Mouse (Mus musculus) gastrocnemius, adult 2 months (tissue): ENCODE data around the gene Frmd8. TPM values are rescaled to one million over a fixed set of nuclear protein-coding genes. Genes with fewer than 3 reads are reported as not detected.

Experiments
- DNase-seq: peaks from one replicate; pipeline ENCODE4 v3.0.0; 2022
- H3K27ac ChIP-seq: fragments of 200-600 bp; 2 replicates; pipeline ENCODE4 v1.8.1; 2022; ENCODE audit warnings: mild to moderate bottlenecking
- H3K4me3 ChIP-seq: fragments of 200-600 bp; 2 replicates; pipeline ENCODE4 v1.8.1; 2022; ENCODE audit warnings: mild to moderate bottlenecking, moderate library complexity
- CTCF ChIP-seq: fragments of 200-600 bp; IDR thresholded peaks from 2 replicates; pipeline ENCODE4 v1.8.1; 2022; ENCODE audit warnings: antibody characterized with exemption, mild to moderate bottlenecking, moderate library complexity
- intact Hi-C: fragments of 180-260 bp; cut with DNase I; formaldehyde crosslinking; loops from one replicate; pipeline ENCODE4 v1.15.1; 2025
- total RNA-seq, 2 experiments: library from RNA; stranded (reverse); gene quantifications; 2 replicates each; pipeline ENCODE4 v1.2.3; 2021

The Frmd8 gene
- total RNA-seq, 2 experiments from 2014 or later, result 3.4 to 4.0 TPM

- intact Hi-C loops, result no loop called here
- no peak for TF ChIP-seq CTCF
- Histone ChIP-seq H3K4me3 (no peak overlapping the region), H3K27ac (no peak overlapping the region)
- DNase-seq, result no peak
These were observed 18.5 kb downstream of the Frmd8 start for GRCm38 (mm10) chr19:5856604-5857003.

GRCm38 (mm10) chr19:5852035-5852722, 22.9 kb downstream of the Frmd8 start:
- intact Hi-C loops, result no loop called here
- peak overlapping the region; percentile 94 for H3K4me3 ChIP-seq
- TF ChIP-seq CTCF, result no peak
- no peak for DNase-seq
- H3K27ac ChIP-seq, result peak overlapping the region; percentile 98

- no peak for DNase-seq
These were observed 23.5 kb downstream of the Frmd8 start for GRCm38 (mm10) chr19:5851481-5851971.

DNA sequence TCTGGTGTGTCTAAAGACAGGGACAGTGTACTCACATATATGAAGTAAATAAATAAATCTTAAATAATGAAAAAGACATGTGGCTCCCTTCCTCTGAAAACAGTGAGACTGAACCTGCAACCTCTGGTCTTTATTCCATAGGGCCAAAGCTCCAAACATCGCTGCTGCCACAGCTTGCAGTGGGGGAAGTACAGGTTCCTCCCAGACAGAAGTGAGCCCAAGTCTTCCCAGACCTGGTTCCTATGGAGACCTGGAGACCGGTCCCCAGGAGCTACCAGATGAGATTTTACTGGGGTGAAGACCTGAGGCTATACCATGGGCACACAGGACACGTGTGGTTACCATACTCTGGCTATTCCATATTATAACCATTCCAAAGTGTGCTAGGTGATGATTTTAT, 24.2 kb downstream of the Frmd8 start:
- TF ChIP-seq CTCF, result no peak
- Histone ChIP-seq H3K27ac (peak overlapping the region; percentile 98), H3K4me3 (peak overlapping the region; percentile 94)
- intact Hi-C loops, result loop anchor here (2.0 kb wide), 1 partner anchor 58 kb away; no protein-coding TSS in a partner anchor
- DNase-seq, result peak; percentile 26

More at GRCm38 (mm10) chr19:5851481-5851971, 23.5 kb downstream of the Frmd8 start:
- Histone ChIP-seq H3K4me3 (peak overlapping the region; percentile 94), H3K27ac (peak overlapping the region; percentile 98)
- intact Hi-C loops, result loop anchor here (2.0 kb wide), 1 partner anchor 59 kb away; no protein-coding TSS in a partner anchor
- no peak for TF ChIP-seq CTCF

GRCm38 (mm10) chr19:5849843-5850527, 25.1 kb downstream of the Frmd8 start:
- peak; percentile 98 for DNase-seq
- no peak; the same call in none of the 2 replicates for TF ChIP-seq CTCF
- Histone ChIP-seq H3K27ac (peak overlapping the region; percentile 98), H3K4me3 (peak overlapping the region; percentile 94)
- intact Hi-C loops, result loop anchor here (2.0 kb wide), 1 partner anchor 57 kb away; no protein-coding TSS in a partner anchor

DNA sequence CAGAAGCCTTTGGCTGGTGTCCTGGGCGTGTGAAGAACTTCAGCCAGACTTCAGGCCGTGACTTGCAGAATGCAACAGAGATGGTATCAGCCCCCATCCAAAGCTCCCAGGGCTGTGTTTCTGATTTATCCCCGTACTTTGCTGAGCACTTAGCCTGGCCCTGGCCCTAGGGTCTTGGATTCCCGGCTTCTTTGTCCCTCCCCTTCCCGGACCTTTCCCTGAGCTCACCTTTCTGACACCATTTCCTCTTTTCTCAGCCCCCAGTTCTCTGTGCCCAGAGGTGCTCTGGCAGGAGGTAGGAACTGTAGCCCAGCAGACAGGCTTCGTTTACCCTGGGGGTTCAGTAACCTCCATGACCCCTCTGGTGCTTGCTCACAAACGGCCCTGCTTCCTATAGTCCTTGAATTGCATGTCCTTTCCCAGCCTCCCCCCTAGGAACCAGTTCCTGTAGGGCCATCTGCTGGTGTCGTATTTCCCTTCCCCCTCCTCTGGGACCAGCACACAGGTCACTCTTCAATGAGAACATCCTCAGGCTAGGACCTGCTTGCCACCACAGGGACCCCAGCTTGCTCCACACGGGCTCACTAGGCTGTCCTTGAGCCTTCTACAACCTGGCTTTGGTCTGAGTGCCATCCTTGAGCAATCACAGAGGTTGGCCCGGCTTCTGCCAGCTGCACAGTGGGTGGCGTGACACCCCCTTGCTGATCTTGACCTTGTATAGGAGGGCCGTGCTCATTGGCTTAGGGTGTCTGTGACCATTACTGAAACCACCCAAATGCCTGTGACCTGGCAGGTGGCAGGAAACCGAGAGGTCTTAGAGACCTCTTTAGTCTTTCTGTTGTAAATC, 26.0 kb downstream of the Frmd8 start:
- peak; percentile 85 for DNase-seq
- intact Hi-C loops, result no loop called here
- TF ChIP-seq CTCF, result no peak
- peak overlapping the region; percentile 98 for H3K27ac ChIP-seq
- H3K4me3 ChIP-seq, result peak overlapping the region; percentile 94

GRCm38 (mm10) chr19:5848032-5848825, 26.8 kb downstream of the Frmd8 start:
- intact Hi-C loops, result no loop called here
- DNase-seq, result peak; percentile 92
- no peak for TF ChIP-seq CTCF
- H3K27ac ChIP-seq, result peak overlapping the region; percentile 98
- peak overlapping the region; percentile 94 for H3K4me3 ChIP-seq

DNA sequence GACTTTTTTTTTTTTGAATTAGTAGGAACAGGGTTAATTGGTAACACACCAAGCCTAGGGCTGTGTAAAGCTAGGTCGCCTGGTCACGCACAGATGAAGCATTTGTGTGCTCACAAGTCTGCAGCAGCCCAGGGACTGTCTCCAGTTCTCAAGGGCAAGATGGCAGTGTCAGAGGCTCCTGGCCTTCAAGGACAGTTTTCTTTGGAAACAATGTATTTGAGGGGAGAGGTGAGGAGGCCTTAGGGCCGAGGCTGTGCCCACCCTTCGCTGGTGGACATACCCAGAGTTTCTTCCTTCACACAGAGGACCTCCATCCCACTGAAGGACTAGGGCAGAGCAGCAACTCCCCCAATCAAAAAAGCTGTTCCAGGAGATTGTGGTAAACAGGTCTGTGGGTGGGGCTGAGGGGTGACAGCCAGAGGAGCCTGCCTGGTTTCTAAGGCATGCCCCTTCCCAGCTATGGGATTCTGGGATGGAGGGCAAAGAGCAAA, 27.7 kb downstream of the Frmd8 start:
- peak overlapping the region; percentile 94 for H3K4me3 ChIP-seq
- peak; percentile 70 for DNase-seq
- intact Hi-C loops, result no loop called here
- TF ChIP-seq CTCF, result no peak
- H3K27ac ChIP-seq, result peak overlapping the region; percentile 98

- intact Hi-C loops, result no loop called here
These were observed 28.3 kb downstream of the Frmd8 start for GRCm38 (mm10) chr19:5846557-5847305.

DNA sequence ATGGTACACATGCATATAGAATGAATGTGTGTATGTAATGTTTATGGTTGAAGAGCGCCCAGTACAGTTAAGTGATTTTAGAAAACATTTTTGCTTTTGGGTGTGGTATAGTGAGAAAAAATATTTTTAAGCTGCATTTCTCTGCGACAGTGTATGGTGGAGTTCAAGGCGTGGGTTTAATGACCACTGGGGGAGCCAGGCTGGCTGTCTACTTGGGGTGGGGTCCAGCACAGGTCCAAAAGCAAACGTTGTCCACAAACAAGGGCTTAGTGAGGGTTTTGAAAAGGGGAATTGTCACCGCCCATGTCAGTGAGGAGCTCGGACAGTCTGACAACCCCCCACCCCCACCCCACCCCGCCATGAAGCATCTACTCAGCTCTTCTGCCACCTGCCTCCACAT, 28.9 kb downstream of the Frmd8 start:
- no peak for DNase-seq
- intact Hi-C loops, result no loop called here
- H3K27ac ChIP-seq, result peak overlapping the region; percentile 98
- TF ChIP-seq CTCF, result no peak
- peak overlapping the region; percentile 94 for H3K4me3 ChIP-seq

More at GRCm38 (mm10) chr19:5846557-5847305, 28.3 kb downstream of the Frmd8 start:
- TF ChIP-seq CTCF, result no peak
- peak overlapping the region; percentile 98 for H3K27ac ChIP-seq
- DNase-seq, result peak; percentile 92
- H3K4me3 ChIP-seq, result peak overlapping the region; percentile 94
